Mouse (Mus musculus) lung, postnatal 4 days (tissue): ENCODE data around the gene Zfp882.
"Not testable (repeated sequence)": the region's sequence is repeated elsewhere in the genome, so short reads cannot be mapped to it uniquely, and the experiment has no call there.

ENCODE experiments used
- DNase-seq, 2 experiments: peaks; one replicate each; pipeline ENCODE4 v3.0.0; 2021

The Zfp882 gene

GRCm38 (mm10) chr8:71908309-71909261 is at the start of gene Zfp882, which contains the start of gene Zfp617:
Gene Zfp882 (plus strand): TSS chr8:71908608.
Gene Zfp617 (plus strand): TSS chr8:71908635.
- peak; percentile 90 to 91 for DNase-seq

DNA sequence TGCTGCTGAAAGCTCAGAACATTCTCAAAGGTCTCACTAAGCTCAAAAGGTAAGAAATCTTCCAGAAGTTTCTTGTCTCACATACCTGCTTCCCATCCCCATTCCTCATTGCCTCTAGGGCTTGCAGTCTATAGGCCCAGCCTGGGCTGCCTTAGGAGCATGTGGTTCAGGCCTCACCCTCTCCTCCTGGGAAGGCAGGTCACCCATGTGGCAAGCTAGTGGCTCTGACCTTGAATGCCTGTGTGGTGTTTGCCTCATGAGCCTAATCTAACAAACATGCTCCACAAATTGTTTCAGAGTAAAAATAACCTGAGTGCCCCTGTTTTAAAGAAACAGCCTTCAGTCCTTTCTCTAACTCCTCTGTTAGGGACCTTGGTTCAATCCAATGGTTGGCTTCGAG is 46.9 kb upstream of the Zfp882 start:
- DNase-seq, result not testable (repeated sequence)

- not testable (repeated sequence) for DNase-seq
Measured at GRCm38 (mm10) chr8:71862038-71862437, 46.4 kb upstream of the Zfp882 start.

GRCm38 (mm10) chr8:71881618-71882274 is 26.7 kb upstream of the Zfp882 start, which contains the start of gene Zfp709:
Gene Zfp709 (plus strand): TSS chr8:71882019.
- DNase-seq, result peak; percentile 76 to 82

DNA sequence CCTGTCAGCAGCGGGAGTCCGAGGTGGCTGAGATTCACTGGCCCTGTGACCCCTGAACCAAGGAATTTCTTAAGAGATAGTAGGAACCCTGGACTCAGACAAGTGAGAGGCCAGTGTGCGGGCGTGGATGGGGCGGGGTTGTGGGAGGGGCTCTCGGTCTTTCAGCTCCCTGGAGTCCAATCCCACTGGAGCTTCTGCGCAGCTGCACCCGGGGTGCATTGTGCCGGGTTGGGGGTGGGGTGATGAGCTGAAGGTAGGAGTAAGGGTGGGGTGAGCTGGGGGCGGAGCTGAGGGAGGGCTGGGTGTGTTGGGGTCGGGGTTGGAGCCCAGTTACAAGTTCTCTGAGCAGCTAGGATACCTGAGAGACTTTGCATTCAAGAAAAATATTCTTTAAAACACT is 7.7 kb upstream of the Zfp882 start:
- DNase-seq, result not testable (repeated sequence)

DNA sequence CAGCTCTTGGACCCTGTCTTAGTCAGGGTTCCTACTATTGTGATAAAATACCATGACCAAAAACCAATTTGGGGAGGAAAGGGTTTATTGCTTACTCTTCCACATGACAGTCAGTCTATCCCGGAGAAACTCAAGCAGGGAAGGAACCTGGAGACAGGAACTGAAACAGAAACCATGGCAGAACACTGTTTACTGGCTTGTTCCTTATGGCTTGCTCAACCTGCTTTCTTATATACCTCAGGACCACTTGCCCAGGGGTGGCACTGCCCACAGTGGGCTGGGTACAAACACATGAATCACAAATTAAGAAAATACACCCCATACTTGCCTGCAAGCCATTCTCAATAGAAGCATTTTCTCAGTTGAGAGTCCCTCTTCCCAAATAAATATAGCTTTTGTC is 5.3 kb upstream of the Zfp882 start:
- DNase-seq, result not testable (repeated sequence)

GRCm38 (mm10) chr8:71906809-71907208 is 1.6 kb upstream of the Zfp882 start:
- DNase-seq, result no peak

GRCm38 (mm10) chr8:71907798-71908257 is 580 bp upstream of the Zfp882 start:
- DNase-seq, result no peak

GRCm38 (mm10) chr8:71912286-71912685 is 3.9 kb downstream of the Zfp882 start:
- no peak for DNase-seq

DNA sequence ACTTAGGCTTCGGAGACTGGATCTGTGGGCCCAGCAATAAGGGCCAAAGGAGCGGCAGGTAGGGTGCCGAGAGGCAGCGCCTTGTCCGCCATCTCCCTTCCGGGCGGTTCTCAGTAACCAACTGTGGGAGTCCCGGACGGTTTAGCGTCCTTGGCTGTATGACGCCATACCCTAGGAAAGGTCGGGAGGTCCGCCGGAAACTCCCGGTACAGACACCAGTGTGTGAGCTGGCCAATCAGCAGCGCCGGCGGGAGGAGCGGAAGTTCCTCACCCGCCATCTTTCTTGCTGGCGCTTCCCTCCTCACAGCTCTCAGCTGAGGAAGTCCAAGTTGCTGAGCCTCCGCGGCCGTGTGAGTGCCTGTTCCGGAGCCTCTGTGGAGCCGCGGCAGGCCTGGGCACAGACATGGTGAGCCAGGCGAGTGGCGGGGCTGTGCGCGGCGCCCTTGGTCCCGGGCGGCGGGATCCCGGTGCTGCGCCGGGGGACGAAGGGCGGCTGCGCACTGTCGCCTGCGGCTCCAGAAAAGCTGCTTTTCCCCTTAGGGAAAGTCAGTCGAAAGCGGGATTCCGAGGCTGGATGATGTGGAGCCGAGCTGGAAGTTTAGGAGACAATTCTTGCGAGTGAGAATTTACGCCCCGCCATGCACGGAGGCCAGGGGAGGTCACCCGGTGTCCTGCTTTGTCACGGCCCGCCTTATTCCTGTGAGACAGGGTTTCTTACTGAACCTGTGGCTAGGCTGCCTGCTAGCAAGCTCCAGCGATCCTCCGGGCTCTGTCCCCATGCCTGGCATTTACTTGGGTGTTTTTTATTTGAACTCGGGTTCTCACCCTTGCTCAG is 14.4 kb downstream of the Zfp882 start:
- peak; percentile 95 to 98 for DNase-seq

DNA sequence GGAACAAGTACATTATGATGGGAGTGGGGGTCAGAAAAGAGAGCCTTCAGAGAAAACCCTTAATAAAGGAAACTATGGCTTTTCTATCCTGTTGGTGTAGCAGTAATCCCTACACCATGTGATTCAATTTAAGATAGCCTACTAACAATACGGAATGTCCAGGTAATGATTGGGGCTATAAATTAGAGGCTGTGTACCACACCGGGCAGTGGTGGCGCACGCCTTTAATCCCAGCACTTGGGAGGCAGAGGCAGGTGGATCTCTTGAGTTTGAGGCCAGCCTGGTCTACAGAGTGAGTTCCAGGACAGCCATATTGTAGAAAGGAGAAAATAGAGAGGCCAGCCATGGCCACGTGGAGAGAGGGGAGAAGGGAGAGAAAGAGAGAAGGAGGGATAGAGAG is 17.4 kb downstream of the Zfp882 start:
- DNase-seq, result no peak

- no peak for DNase-seq
Measured at GRCm38 (mm10) chr8:71926551-71926950, 18.1 kb downstream of the Zfp882 start.

DNA sequence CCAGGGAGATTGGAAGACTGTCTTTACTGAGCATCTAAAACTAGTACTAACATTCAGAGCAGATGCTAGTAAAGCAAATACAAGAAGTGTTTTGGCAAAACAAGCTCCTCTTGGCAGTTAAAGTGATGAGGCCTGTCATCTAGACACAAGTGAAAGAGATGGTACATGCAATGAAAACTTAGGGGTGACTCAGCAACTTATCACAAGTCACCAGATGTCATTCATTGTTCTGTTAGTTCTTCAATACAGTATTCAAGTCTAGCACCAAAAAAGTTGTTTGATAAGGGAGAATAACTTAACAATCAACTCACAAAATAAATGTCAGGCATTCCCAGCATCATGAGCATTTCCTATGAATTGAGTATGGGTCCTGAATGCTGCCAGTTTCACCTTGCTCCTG is 19.4 kb downstream of the Zfp882 start:
- no peak for DNase-seq

GRCm38 (mm10) chr8:71938037-71938436 is 29.6 kb downstream of the Zfp882 start:
- not testable (repeated sequence) for DNase-seq

DNA sequence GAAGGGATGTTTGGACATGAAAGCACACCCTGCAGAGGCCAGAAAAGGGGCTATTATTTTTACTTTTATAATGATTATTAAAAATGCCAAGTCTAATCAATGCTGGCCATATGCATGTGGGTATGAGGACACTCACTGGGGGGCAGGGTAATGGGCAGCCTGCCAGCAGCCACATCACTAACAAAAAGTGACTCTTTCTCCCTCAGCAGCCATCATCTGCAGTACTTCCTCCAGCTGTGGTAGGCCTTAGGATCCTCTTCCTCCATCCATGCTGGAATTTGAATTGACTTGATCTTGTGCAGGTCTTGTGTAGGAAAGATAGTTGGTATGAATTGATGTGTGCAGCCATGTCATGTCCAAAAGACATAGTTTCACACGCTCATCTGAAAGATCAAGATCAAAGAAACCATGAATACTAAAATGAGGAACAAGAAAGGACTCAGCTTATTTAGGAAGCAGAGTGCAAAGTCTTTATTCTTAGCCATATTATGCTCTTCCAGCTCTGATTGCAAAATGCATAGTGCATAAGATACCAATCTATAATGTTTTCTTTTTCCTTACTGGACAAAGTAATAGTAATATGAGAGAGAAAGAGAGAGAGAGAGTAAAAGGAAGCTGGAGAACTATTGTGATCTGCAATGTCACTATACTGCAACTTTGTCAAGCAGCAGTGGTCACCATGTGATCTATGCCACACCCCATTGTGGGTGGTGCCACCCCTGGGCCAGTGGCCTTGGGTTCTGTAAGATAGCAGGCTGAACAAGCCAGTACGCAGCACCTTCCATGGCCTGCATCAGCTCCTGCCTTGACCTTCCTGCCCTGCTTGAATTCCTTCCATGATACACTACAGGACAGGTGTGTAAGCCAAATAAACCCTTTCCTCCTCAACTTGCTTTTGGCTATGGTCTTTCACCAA is 32.1 kb downstream of the Zfp882 start:
- DNase-seq, result peak in 1 of 2 experiments; percentile 24

GRCm38 (mm10) chr8:71941776-71942175 is 33.4 kb downstream of the Zfp882 start:
- DNase-seq, result no peak

DNA sequence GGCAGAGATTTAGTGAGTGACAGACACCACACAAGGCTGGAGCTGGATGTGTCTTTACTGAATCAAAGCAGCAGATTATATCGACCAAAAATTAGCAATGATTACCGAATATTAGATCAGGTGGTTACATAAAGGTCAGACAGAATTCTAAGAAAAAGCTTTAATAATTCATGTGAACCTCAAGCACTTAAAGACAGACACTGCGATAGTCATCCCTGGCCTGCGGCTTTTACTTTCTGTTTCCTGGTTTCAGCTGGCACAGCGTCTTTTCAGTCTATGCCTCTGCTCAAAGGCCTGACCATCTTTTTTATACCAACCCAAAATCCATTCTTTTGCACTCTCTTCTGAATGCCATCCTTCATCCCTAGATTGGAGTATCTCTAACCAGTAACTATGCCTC is 40.2 kb downstream of the Zfp882 start:
- no peak for DNase-seq

DNA sequence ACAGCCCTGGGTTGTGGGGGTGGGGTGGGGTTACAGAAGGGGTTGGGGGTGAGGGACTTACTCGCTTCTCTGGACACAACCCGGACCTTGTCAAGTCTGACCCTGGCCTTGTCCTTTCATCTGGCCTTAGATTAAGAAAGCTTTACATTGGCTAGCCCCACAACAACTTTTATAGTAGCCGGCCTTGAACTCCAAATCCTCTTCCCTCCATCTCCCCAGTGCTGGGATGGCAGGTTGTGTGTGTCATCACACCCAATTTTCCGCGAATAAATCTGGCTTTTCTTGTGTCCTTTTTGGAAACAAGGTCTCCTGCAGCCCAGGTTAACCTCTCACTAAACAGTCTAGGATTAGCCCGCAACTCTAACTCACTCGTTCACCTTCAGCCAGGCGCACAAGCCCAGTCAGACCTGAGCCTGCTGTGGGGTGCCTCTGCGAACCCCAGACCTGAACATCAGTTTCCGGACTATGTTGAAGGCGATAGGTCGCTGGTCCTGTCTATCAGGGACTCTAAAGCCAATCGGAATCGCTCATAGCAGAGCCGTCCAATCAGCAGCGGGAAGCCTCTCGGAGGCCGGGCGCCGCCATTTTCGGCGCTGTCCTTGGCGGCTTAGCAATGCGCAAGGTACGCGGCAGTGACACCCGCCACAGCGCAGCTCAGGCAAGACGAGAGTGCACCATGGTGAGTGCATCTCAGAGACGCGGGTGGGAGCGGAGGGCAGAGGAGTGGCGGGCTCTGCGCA is 42.2 kb downstream of the Zfp882 start, which contains the start of gene Zfp961:
Gene Zfp961, plus strand, starts transcription at position 557 of the 740 bp plus-strand sequence.
- DNase-seq, result peak; percentile 97 to 99

GRCm38 (mm10) chr8:71951436-71952161 is 43.2 kb downstream of the Zfp882 start:
- DNase-seq, result no peak

DNA sequence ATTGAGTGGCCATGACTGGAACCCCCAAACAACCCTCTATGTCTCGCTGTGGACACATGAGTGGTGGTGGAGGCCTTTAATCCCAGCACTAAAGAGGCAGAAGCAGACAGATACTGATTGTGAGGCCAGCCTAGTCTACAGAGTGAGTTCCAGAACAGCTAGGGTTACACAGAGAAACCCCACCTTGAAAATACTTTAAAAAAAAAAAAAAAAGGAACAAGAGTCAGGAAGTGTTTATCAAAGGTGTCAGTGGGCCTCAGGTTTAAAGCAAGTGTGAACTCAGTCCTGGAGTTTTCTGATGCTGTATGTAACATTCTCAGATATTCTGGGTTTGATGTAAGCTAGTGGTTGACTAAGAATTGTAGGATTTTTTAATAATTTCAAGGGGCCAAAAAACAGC is 44.1 kb downstream of the Zfp882 start:
- no peak for DNase-seq
